Mouse (Mus musculus) cortical plate, adult 2 months (tissue): ENCODE measurements around the gene Polr1e.

Experiments
- CTCF ChIP-seq: fragments of 200-500 bp; IDR thresholded peaks from 2 replicates; pipeline ENCODE4 v1.5.1; 2011; ENCODE audit warnings: mild to moderate bottlenecking, control low read depth, low read length; ENCODE audit not compliant: insufficient read depth; ENCODE audit errors: extremely low read depth
- POLR2A ChIP-seq: fragments of 200-500 bp; IDR thresholded peaks from 2 replicates; pipeline ENCODE4 v1.6.1; 2011; ENCODE audit warnings: mild to moderate bottlenecking, low read length, control low read depth; ENCODE audit not compliant: insufficient read depth; ENCODE audit errors: extremely low read depth

- TF ChIP-seq CTCF (peak; percentile 66), POLR2A (no peak)
Observed at GRCm38 (mm10) chr4:44970612-44971110, 47.7 kb upstream of the Polr1e start.
